In the genomic region with DNA sequence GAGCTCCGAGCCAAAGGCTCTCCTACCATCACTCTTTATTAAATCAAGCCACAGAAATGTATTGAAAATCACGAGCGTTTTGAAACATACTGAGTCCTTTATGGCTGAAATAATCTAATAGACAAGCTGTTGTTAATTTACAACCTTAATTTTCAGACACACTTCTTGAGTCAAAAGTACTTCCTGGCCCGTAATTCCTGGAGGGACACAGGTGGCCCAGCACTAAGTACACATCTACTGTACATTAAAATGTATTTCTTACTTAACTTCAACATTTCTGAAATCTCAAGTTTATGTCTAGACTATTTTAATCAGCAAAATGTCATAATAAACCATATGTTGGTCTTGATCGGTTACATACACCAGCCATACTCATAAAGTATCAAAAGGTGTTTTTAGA, we compare ENCODE assay signal across 24 mouse cellular contexts.
DNase-seq lines count a peak whose midpoint lies in the region; ATAC-seq lines count a peak whose summit lies in the region.
"Had no signal": no experiment of that assay in that cellular context is flagged by ENCODE, and none has a peak within 500 bp of the region (broad histone marks: within the 10 kb centered on the region; RNA-seq: fewer than 3 reads in every experiment).

No protein-coding gene starts in this region.

- no peak overlapping the region for H3K27ac ChIP-seq in forebrain, embryonic 13.5 days
- no peak overlapping the region for H3K27ac ChIP-seq in forebrain, embryonic 11.5 days (ENCODE audit: low read depth, low read length)
- H3K27ac ChIP-seq in limb, embryonic 10.5 days = peak overlapping the region; percentile 75
- H3K27ac ChIP-seq in limb, embryonic 12.5 days = peak overlapping the region; percentile 84
- H3K27ac ChIP-seq in limb, embryonic 15.5 days = peak overlapping the region; percentile 74
- H3K27ac ChIP-seq in hindbrain, embryonic 14.5 days = no peak overlapping the region
- H3K27ac ChIP-seq: embryonic facial prominence, embryonic 15.5 days; forebrain, embryonic 15.5 days; heart, adult 2 months; heart, embryonic 10.5 days; heart, embryonic 13.5 days; hindbrain, embryonic 15.5 days had no signal

- H3K4me1 ChIP-seq in forebrain, embryonic 13.5 days = peaks cover 10% of the 10 kb centered on the region
- peaks cover 7% of the 10 kb centered on the region; the same call in 1 of the 2 replicates for H3K4me1 ChIP-seq in forebrain, embryonic 11.5 days (replicated peaks; ENCODE audit: control insufficient read depth, insufficient read depth, low read length)
- H3K4me1 ChIP-seq in limb, embryonic 10.5 days = peaks cover 17% of the 10 kb centered on the region
- H3K4me1 ChIP-seq in limb, embryonic 12.5 days (replicated peaks) = peaks cover 16% of the 10 kb centered on the region
- H3K4me1 ChIP-seq in limb, embryonic 15.5 days = peaks cover 10% of the 10 kb centered on the region
- no peaks in the 10 kb centered on the region for H3K4me1 ChIP-seq in hindbrain, embryonic 14.5 days (replicated peaks; ENCODE audit: control insufficient read depth, insufficient read depth, low read length)

- no peaks in the 10 kb centered on the region for H3K36me3 ChIP-seq in forebrain, embryonic 13.5 days (ENCODE audit: poor library complexity, severe bottlenecking)
- H3K36me3 ChIP-seq in forebrain, embryonic 11.5 days (ENCODE audit: control insufficient read depth, insufficient read depth, low read length) = no peaks in the 10 kb centered on the region
- H3K36me3 ChIP-seq in limb, embryonic 10.5 days = no peaks in the 10 kb centered on the region
- no peaks in the 10 kb centered on the region for H3K36me3 ChIP-seq in limb, embryonic 12.5 days
- no peaks in the 10 kb centered on the region for H3K36me3 ChIP-seq in limb, embryonic 15.5 days
- no peaks in the 10 kb centered on the region for H3K36me3 ChIP-seq in hindbrain, embryonic 14.5 days (replicated peaks; ENCODE audit: control insufficient read depth, insufficient read depth)
- H3K36me3 ChIP-seq: embryonic facial prominence, embryonic 15.5 days; forebrain, embryonic 15.5 days; heart, embryonic 10.5 days; heart, embryonic 13.5 days; hindbrain, embryonic 15.5 days had no signal

- H3K4me3 ChIP-seq in forebrain, embryonic 13.5 days = no peak overlapping the region
- H3K4me3 ChIP-seq in forebrain, embryonic 11.5 days (ENCODE audit: low read depth, low read length) = no peak overlapping the region
- no peak overlapping the region for H3K4me3 ChIP-seq in limb, embryonic 10.5 days
- H3K4me3 ChIP-seq in limb, embryonic 12.5 days (replicated peaks) = no peak overlapping the region
- no peak overlapping the region for H3K4me3 ChIP-seq in limb, embryonic 15.5 days
- H3K4me3 ChIP-seq in hindbrain, embryonic 14.5 days (replicated peaks; ENCODE audit: low read length) = no peak overlapping the region
- H3K4me3 ChIP-seq: embryonic facial prominence, embryonic 15.5 days; forebrain, embryonic 15.5 days; heart, adult 2 months; heart, embryonic 10.5 days; heart, embryonic 13.5 days; hindbrain, embryonic 15.5 days had no signal

- H3K9me3 ChIP-seq in forebrain, embryonic 13.5 days (replicated peaks) = no peaks in the 10 kb centered on the region
- H3K9me3 ChIP-seq in forebrain, embryonic 11.5 days (ENCODE audit: control insufficient read depth, low read length) = no peaks in the 10 kb centered on the region
- no peaks in the 10 kb centered on the region for H3K9me3 ChIP-seq in limb, embryonic 10.5 days (replicated peaks)
- H3K9me3 ChIP-seq in limb, embryonic 12.5 days = no peaks in the 10 kb centered on the region
- no peaks in the 10 kb centered on the region for H3K9me3 ChIP-seq in limb, embryonic 15.5 days
- H3K9me3 ChIP-seq in hindbrain, embryonic 14.5 days (ENCODE audit: control insufficient read depth, low read length) = no peaks in the 10 kb centered on the region
- H3K9me3 ChIP-seq: embryonic facial prominence, embryonic 15.5 days; forebrain, embryonic 15.5 days; heart, embryonic 10.5 days; heart, embryonic 13.5 days; hindbrain, embryonic 15.5 days had no signal

- no peaks in the 10 kb centered on the region for H3K27me3 ChIP-seq in forebrain, embryonic 13.5 days
- no peaks in the 10 kb centered on the region for H3K27me3 ChIP-seq in forebrain, embryonic 11.5 days (ENCODE audit: control insufficient read depth, insufficient read depth, low read length)
- no peaks in the 10 kb centered on the region for H3K27me3 ChIP-seq in limb, embryonic 10.5 days (ENCODE audit: low read depth, poor library complexity, severe bottlenecking)
- 0 out of 2 replicates have a peak, but pooled peaks cover 4% of the 10 kb centered on the region for H3K27me3 ChIP-seq in limb, embryonic 12.5 days
- H3K27me3 ChIP-seq in limb, embryonic 15.5 days = no peaks in the 10 kb centered on the region
- H3K27me3 ChIP-seq in hindbrain, embryonic 14.5 days (ENCODE audit: control insufficient read depth, insufficient read depth, low read length) = no peaks in the 10 kb centered on the region
- H3K27me3 ChIP-seq: embryonic facial prominence, embryonic 15.5 days; forebrain, embryonic 15.5 days; heart, embryonic 13.5 days; hindbrain, embryonic 15.5 days had no signal

- 62% methylated on average over 5 of the region's 5 CpGs for WGBS in forebrain, embryonic 13.5 days
- WGBS in forebrain, embryonic 11.5 days = 61% methylated on average over 5 of the region's 5 CpGs
- 59% methylated on average over 5 of the region's 5 CpGs for WGBS in limb, embryonic 10.5 days
- WGBS in limb, embryonic 12.5 days = 34% methylated on average over 5 of the region's 5 CpGs
- 35% methylated on average over 5 of the region's 5 CpGs for WGBS in limb, embryonic 15.5 days
- 75% methylated on average over 5 of the region's 5 CpGs for WGBS in hindbrain, embryonic 14.5 days

- no peak for DNase-seq in forebrain, embryonic 11.5 days (ENCODE audit: low spot score)
- no peak for DNase-seq in limb, embryonic 10.5 days (ENCODE audit: low spot score)
- DNase-seq in cerebellum, adult 18-20 months = no peak
- no peak for DNase-seq in hindbrain, embryonic 14.5 days (ENCODE audit: low spot score)
- DNase-seq: adrenal gland, postnatal 10 days; adrenal gland, postnatal 36 days; cerebellum, adult 2 months; cerebellum, adult 9-11 months; cerebellum, postnatal 36 days; gastrocnemius, postnatal 10 days; gastrocnemius, postnatal 36 days; heart, adult 2 months; heart, postnatal 14 days; heart, postnatal 4 days; kidney, adult 11 months had no signal

- H3K4me2 ChIP-seq in forebrain, embryonic 13.5 days = peak overlapping the region; percentile 31; the same call in 1 of the 2 replicates
- no peak overlapping the region for H3K4me2 ChIP-seq in forebrain, embryonic 11.5 days (ENCODE audit: low read depth, low read length, severe bottlenecking)
- H3K4me2 ChIP-seq in limb, embryonic 12.5 days = no peak overlapping the region
- no peak overlapping the region for H3K4me2 ChIP-seq in limb, embryonic 15.5 days
- H3K4me2 ChIP-seq in hindbrain, embryonic 14.5 days (replicated peaks) = no peak overlapping the region
- H3K4me2 ChIP-seq: embryonic facial prominence, embryonic 15.5 days; forebrain, embryonic 15.5 days; heart, embryonic 13.5 days; hindbrain, embryonic 15.5 days had no signal

- ATAC-seq in forebrain, embryonic 13.5 days = no peak
- ATAC-seq in forebrain, embryonic 11.5 days (replicated peaks; ENCODE audit: low FRiP score) = no peak
- peak; percentile 68 for ATAC-seq in limb, embryonic 12.5 days (ENCODE audit: insufficient number of reproducible peaks, insufficient read depth, low FRiP score, low TSS enrichment, low read depth)
- peak; percentile 50; the same call in 1 of the 2 replicates for ATAC-seq in limb, embryonic 15.5 days (ENCODE audit: insufficient number of reproducible peaks, low FRiP score, low TSS enrichment, low read depth)
- ATAC-seq in hindbrain, embryonic 14.5 days (ENCODE audit: low FRiP score) = no peak
- ATAC-seq: CD4-positive, CD25-positive, alpha-beta regulatory T cell, adult 4 months had no signal

- no peak overlapping the region for H3K9ac ChIP-seq in forebrain, embryonic 13.5 days
- H3K9ac ChIP-seq in forebrain, embryonic 11.5 days (ENCODE audit: low read length) = no peak overlapping the region
- 0 out of 2 replicates have a peak overlapping the region, but pooled peaks have one; percentile 18 for H3K9ac ChIP-seq in limb, embryonic 12.5 days (replicated peaks)
- H3K9ac ChIP-seq in limb, embryonic 15.5 days = no peak overlapping the region
- no peak overlapping the region for H3K9ac ChIP-seq in hindbrain, embryonic 14.5 days
- H3K9ac ChIP-seq: embryonic facial prominence, embryonic 15.5 days; forebrain, embryonic 15.5 days; heart, embryonic 13.5 days; hindbrain, embryonic 15.5 days had no signal

Comparison
In these comparisons a context has a peak if more than half of its experiments do, and no peak if none do; other contexts are left out.
1. ATAC-seq: peak in limb, embryonic 12.5 days (single experiment) and limb, embryonic 15.5 days (single experiment); none in forebrain, embryonic 13.5 days (single experiment), forebrain, embryonic 11.5 days (single experiment) and hindbrain, embryonic 14.5 days (single experiment).
2. H3K27ac ChIP-seq: peak in limb, embryonic 10.5 days (single experiment), limb, embryonic 12.5 days (single experiment) and limb, embryonic 15.5 days (single experiment); none in forebrain, embryonic 13.5 days (single experiment), forebrain, embryonic 11.5 days (single experiment) and hindbrain, embryonic 14.5 days (single experiment).